Mouse (Mus musculus): Measurements from ENCODE around the gene Ano4. TPM values are rescaled to one million over a fixed set of nuclear protein-coding genes. Genes with fewer than 3 reads are reported as not detected.

Gene Ano4
- polyA plus RNA-seq, 1 experiment from 2014 or later, result 4.5 TPM

DNA sequence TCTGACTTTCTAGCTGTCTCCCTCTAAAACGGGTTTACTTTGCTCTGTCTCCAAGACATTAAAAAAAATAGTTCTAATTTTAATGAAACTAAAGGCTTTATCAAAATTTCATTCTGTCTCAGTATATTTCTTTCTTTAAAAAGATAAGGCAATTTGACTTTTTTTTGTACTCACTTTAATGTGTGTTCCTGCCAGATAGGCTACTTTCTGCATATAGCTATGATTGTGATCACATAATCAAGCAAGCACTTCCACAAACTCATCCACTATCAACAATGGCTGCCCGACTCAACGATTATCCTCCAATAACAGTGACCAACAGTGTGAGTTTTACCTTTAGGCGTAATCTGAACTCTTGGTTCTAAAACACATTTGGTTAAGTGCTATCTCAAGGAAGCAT, 55.3 kb downstream of the Ano4 start:
- no peak overlapping the region for H3K27ac ChIP-seq (replicated peaks)
- no peak overlapping the region for H3K9ac ChIP-seq
- no peaks in the 10 kb centered on the region for H3K27me3 ChIP-seq (replicated peaks)
- H3K36me3 ChIP-seq, result no peaks in the 10 kb centered on the region
- H3K9me3 ChIP-seq, result no peaks in the 10 kb centered on the region
- no peak overlapping the region for H3K4me3 ChIP-seq
- no peak overlapping the region for H3K4me2 ChIP-seq
- H3K4me1 ChIP-seq, result no peaks in the 10 kb centered on the region
- 78% methylated on average over 4 of the region's 4 CpGs for WGBS
- ATAC-seq (ENCODE audit: extremely low read depth, insufficient number of reproducible peaks, low FRiP score, low TSS enrichment), result no peak

GRCm38 (mm10) chr10:89280402-89280801, 64.2 kb downstream of the Ano4 start:
- Histone ChIP-seq H3K27ac (replicated peaks) (no peak overlapping the region), H3K36me3 (no peaks in the 10 kb centered on the region), H3K4me1 (no peaks in the 10 kb centered on the region), H3K27me3 (replicated peaks) (no peaks in the 10 kb centered on the region), H3K4me3 (no peak overlapping the region), H3K4me2 (no peak overlapping the region), H3K9me3 (no peaks in the 10 kb centered on the region), H3K9ac (no peak overlapping the region)
- ATAC-seq (ENCODE audit: extremely low read depth, insufficient number of reproducible peaks, low FRiP score, low TSS enrichment), result no peak
- 78% methylated on average over 5 of the region's 5 CpGs for WGBS

GRCm38 (mm10) chr10:89273001-89273680, 71.4 kb downstream of the Ano4 start:
- H3K27ac ChIP-seq (replicated peaks), result no peak overlapping the region
- WGBS, result 49% methylated on average over 3 of the region's 3 CpGs
- H3K4me3 ChIP-seq, result no peak overlapping the region
- H3K27me3 ChIP-seq (replicated peaks), result no peaks in the 10 kb centered on the region
- no peaks in the 10 kb centered on the region for H3K9me3 ChIP-seq
- H3K36me3 ChIP-seq, result no peaks in the 10 kb centered on the region
- peaks cover 5% of the 10 kb centered on the region; the same call in 1 of the 2 replicates for H3K4me1 ChIP-seq
- H3K9ac ChIP-seq, result no peak overlapping the region
- no peak overlapping the region for H3K4me2 ChIP-seq
- no peak for ATAC-seq (ENCODE audit: extremely low read depth, insufficient number of reproducible peaks, low FRiP score, low TSS enrichment)

GRCm38 (mm10) chr10:89267312-89267711, 77.2 kb downstream of the Ano4 start:
- WGBS, result 75% methylated on average over 3 of the region's 3 CpGs
- H3K4me3 ChIP-seq, result no peak overlapping the region
- H3K9ac ChIP-seq, result no peak overlapping the region
- no peaks in the 10 kb centered on the region for H3K27me3 ChIP-seq (replicated peaks)
- H3K4me1 ChIP-seq, result no peaks in the 10 kb centered on the region
- H3K4me2 ChIP-seq, result no peak overlapping the region
- no peaks in the 10 kb centered on the region for H3K36me3 ChIP-seq
- no peak for ATAC-seq (ENCODE audit: extremely low read depth, insufficient number of reproducible peaks, low FRiP score, low TSS enrichment)
- H3K9me3 ChIP-seq, result no peaks in the 10 kb centered on the region
- no peak overlapping the region for H3K27ac ChIP-seq (replicated peaks)

GRCm38 (mm10) chr10:89263396-89263795, 81.2 kb downstream of the Ano4 start:
- Histone ChIP-seq H3K9me3 (no peaks in the 10 kb centered on the region), H3K36me3 (no peaks in the 10 kb centered on the region), H3K9ac (no peak overlapping the region), H3K4me3 (no peak overlapping the region), H3K4me1 (peaks cover 7% of the 10 kb centered on the region), H3K27me3 (replicated peaks) (no peaks in the 10 kb centered on the region), H3K4me2 (no peak overlapping the region), H3K27ac (replicated peaks) (no peak overlapping the region)
- 61% methylated on average over 4 of the region's 4 CpGs for WGBS
- ATAC-seq (ENCODE audit: extremely low read depth, insufficient number of reproducible peaks, low FRiP score, low TSS enrichment), result no peak

DNA sequence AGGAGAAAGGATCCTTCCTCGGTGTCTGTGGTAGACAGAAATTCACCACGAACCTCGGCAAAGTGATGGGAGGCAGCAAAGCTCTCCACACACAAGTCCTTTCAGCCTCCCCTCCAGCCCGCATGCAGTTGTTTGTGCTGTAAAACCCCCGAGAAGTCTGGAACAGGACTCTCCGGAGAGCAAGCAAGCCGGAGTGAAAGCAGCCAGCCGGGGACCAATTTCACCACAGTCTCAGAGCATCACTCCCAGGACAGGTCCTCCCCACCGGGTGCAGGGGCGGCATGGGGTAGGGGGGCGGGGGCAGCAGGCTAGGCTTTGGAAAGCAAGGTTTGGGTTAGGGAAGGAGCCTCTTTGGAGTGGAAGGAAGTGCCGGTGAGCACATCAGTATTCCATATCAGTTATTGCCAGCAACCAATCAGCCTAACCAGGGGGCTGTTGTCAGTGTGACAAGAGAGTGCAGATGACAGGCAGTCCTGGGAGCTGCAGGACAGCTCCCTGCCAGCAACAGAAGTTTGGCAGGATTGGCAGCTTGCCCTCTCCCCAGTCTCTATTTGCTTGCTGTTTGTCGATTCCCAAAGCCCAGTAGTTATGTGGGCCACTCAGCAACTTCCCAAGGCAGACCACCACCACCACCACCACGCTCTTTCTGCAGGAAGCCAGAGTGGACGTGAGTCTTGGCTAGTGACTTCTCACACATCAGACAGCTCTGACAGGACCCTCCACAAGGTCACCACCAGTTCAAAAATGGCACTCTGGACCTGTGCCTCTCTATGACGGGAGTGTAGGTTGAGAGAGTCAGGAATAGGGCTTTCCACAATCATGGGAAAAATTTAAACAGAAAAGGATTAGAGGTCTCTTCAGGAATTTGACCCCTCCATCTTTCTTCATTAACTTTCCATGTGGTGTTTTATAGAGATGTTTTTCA, 86.8 kb downstream of the Ano4 start:
- no peak for ATAC-seq (ENCODE audit: extremely low read depth, insufficient number of reproducible peaks, low FRiP score, low TSS enrichment)
- Histone ChIP-seq H3K9me3 (no peaks in the 10 kb centered on the region), H3K9ac (peak overlapping the region; percentile 71), H3K27me3 (replicated peaks) (no peaks in the 10 kb centered on the region), H3K4me2 (peak overlapping the region; percentile 80), H3K4me3 (peak overlapping the region; percentile 48), H3K36me3 (no peaks in the 10 kb centered on the region), H3K4me1 (peaks cover 30% of the 10 kb centered on the region), H3K27ac (replicated peaks) (peak overlapping the region; percentile 34; the same call in 1 of the 2 replicates)
- WGBS, result 3% methylated on average over 16 of the region's 16 CpGs

GRCm38 (mm10) chr10:89256762-89257456, 87.7 kb downstream of the Ano4 start:
- 8% methylated on average over 17 of the region's 17 CpGs for WGBS
- H3K9me3 ChIP-seq, result no peaks in the 10 kb centered on the region

DNA sequence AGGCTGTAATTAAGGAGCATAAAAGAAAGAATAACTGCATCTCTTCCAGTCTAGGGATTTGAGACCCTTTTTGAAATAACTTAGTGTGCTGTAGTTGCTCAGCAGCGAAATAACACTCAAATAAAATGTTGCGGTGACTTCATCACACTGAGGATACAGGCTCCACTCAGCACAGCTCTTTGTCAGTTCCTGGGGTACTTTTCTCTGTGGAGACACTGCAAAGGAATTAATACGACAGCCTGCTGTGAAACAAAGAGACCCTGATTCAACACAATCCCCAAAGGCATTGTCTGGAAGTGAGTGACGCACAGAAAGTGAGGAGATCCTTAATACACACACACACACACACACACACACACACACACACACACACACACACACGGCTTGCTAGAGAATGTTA, 89.8 kb downstream of the Ano4 start:
- no peak overlapping the region for H3K4me3 ChIP-seq
- H3K4me1 ChIP-seq, result peaks cover 30% of the 10 kb centered on the region
- no peak overlapping the region for H3K27ac ChIP-seq (replicated peaks)
- H3K9me3 ChIP-seq, result no peaks in the 10 kb centered on the region
- H3K27me3 ChIP-seq (replicated peaks), result no peaks in the 10 kb centered on the region
- no peak overlapping the region for H3K4me2 ChIP-seq
- no peaks in the 10 kb centered on the region for H3K36me3 ChIP-seq
- WGBS, result 77% methylated on average over 5 of the region's 5 CpGs
- ATAC-seq (ENCODE audit: extremely low read depth, insufficient number of reproducible peaks, low FRiP score, low TSS enrichment), result no peak
- H3K9ac ChIP-seq, result no peak overlapping the region

More at GRCm38 (mm10) chr10:89256762-89257456, 87.7 kb downstream of the Ano4 start:
- H3K4me3 ChIP-seq, result peak overlapping the region; percentile 48
- H3K27ac ChIP-seq (replicated peaks), result no peak overlapping the region; the same call in 1 of the 2 replicates
- no peaks in the 10 kb centered on the region for H3K27me3 ChIP-seq (replicated peaks)
- peak overlapping the region; percentile 71 for H3K9ac ChIP-seq
- H3K36me3 ChIP-seq, result no peaks in the 10 kb centered on the region
- no peak for ATAC-seq (ENCODE audit: extremely low read depth, insufficient number of reproducible peaks, low FRiP score, low TSS enrichment)
- peaks cover 30% of the 10 kb centered on the region for H3K4me1 ChIP-seq
- H3K4me2 ChIP-seq, result peak overlapping the region; percentile 80

DNA sequence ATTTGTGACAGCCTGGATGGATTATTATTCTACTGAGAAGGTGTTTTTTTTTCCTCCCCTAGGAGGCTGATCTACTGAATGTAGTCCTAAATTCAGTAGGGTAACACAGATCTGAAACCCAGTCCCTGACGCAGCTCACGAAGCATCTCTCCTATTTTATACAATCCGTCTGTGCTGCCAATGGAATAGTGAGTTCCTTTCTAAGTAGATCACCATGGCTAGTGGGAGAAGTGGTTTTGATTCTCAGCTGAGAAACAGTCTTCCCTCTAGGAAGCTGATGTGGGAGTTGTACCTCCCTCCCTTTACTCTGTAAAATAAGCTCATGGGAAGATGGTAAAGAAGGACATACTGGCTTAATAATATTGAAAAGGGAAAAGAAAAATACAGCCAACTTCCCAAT, 90.8 kb downstream of the Ano4 start:
- H3K9ac ChIP-seq, result no peak overlapping the region
- H3K9me3 ChIP-seq, result no peaks in the 10 kb centered on the region
- 78% methylated on average over 3 of the region's 3 CpGs for WGBS
- ATAC-seq (ENCODE audit: extremely low read depth, insufficient number of reproducible peaks, low FRiP score, low TSS enrichment), result no peak
- no peaks in the 10 kb centered on the region for H3K27me3 ChIP-seq (replicated peaks)
- H3K4me3 ChIP-seq, result no peak overlapping the region
- H3K4me2 ChIP-seq, result no peak overlapping the region
- H3K4me1 ChIP-seq, result peaks cover 26% of the 10 kb centered on the region
- no peaks in the 10 kb centered on the region for H3K36me3 ChIP-seq
- H3K27ac ChIP-seq (replicated peaks), result no peak overlapping the region

DNA sequence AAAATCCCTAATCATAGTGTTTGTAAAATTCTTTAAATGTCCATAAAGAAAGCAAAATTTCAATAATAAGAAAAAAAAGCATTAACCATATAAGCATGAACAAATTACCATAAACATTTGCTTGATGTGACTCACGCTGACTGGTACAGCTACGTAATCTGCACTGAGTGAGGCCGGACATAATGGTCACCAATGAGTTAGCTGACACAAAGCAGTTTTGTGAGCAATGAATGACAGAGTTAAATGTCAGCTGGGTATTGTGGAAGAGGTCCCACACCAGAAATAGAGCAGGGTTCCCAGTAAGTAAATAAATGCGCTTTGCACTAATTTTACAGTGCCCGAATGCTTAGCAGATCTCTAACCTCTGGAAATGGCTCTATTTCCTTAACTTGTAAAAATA, 91.9 kb downstream of the Ano4 start:
- Histone ChIP-seq H3K4me2 (no peak overlapping the region), H3K9ac (no peak overlapping the region), H3K9me3 (no peaks in the 10 kb centered on the region), H3K27me3 (replicated peaks) (no peaks in the 10 kb centered on the region), H3K4me1 (peaks cover 15% of the 10 kb centered on the region), H3K4me3 (no peak overlapping the region), H3K36me3 (no peaks in the 10 kb centered on the region), H3K27ac (replicated peaks) (no peak overlapping the region)
- WGBS, result 84% methylated on average over 5 of the region's 5 CpGs
- no peak for ATAC-seq (ENCODE audit: extremely low read depth, insufficient number of reproducible peaks, low FRiP score, low TSS enrichment)

- 84% methylated on average over 1 of the region's 1 CpGs for WGBS
- no peaks in the 10 kb centered on the region for H3K27me3 ChIP-seq (replicated peaks)
- no peaks in the 10 kb centered on the region; the same call in 1 of the 2 replicates for H3K9me3 ChIP-seq
- H3K4me2 ChIP-seq, result no peak overlapping the region
- no peak overlapping the region for H3K9ac ChIP-seq
- no peak for ATAC-seq (ENCODE audit: extremely low read depth, insufficient number of reproducible peaks, low FRiP score, low TSS enrichment)
- H3K4me3 ChIP-seq, result no peak overlapping the region
- H3K27ac ChIP-seq (replicated peaks), result no peak overlapping the region
- H3K4me1 ChIP-seq, result no peaks in the 10 kb centered on the region
- no peaks in the 10 kb centered on the region for H3K36me3 ChIP-seq
Observed at GRCm38 (mm10) chr10:89243808-89244207, 100.8 kb downstream of the Ano4 start.

Measured in heart, embryonic 13.5 days (tissue).